Mouse (Mus musculus): ENCODE measurements around the gene Gabbr2. TPM values are rescaled to one million over a fixed set of nuclear protein-coding genes. Genes with fewer than 3 reads are reported as not detected.

The Gabbr2 gene
- polyA plus RNA-seq, 1 experiment from 2014 or later, result 0.17 TPM

GRCm38 (mm10) chr4:46953021-46953420 lies 38.7 kb downstream of the Gabbr2 start:
- no peaks in the 10 kb centered on the region for H3K27me3 ChIP-seq (replicated peaks; ENCODE audit: control insufficient read depth, insufficient read depth, low read length)
- WGBS, result 83% methylated on average over 7 of the region's 7 CpGs
- no peaks in the 10 kb centered on the region for H3K36me3 ChIP-seq (ENCODE audit: control insufficient read depth, insufficient read depth, low read length)
- H3K4me1 ChIP-seq (ENCODE audit: control insufficient read depth, insufficient read depth, low read length), result no peaks in the 10 kb centered on the region; the same call in 1 of the 2 replicates
- no peaks in the 10 kb centered on the region for H3K9me3 ChIP-seq (ENCODE audit: control insufficient read depth, low read length)
- H3K4me3 ChIP-seq (ENCODE audit: low read length), result no peak overlapping the region
- no peak overlapping the region for H3K27ac ChIP-seq (ENCODE audit: low read length)
- H3K9ac ChIP-seq (ENCODE audit: low read depth, low read length), result no peak overlapping the region
- no peak for ATAC-seq
- no peak overlapping the region for H3K4me2 ChIP-seq (ENCODE audit: low read depth, low read length)

- Histone ChIP-seq H3K27me3 (replicated peaks; ENCODE audit: control insufficient read depth, insufficient read depth, low read length) (no peaks in the 10 kb centered on the region), H3K27ac (ENCODE audit: low read length) (no peak overlapping the region), H3K4me1 (ENCODE audit: control insufficient read depth, insufficient read depth, low read length) (no peaks in the 10 kb centered on the region; the same call in 1 of the 2 replicates), H3K36me3 (ENCODE audit: control insufficient read depth, insufficient read depth, low read length) (no peaks in the 10 kb centered on the region), H3K9me3 (ENCODE audit: control insufficient read depth, low read length) (no peaks in the 10 kb centered on the region), H3K9ac (ENCODE audit: low read depth, low read length) (no peak overlapping the region), H3K4me3 (ENCODE audit: low read length) (no peak overlapping the region), H3K4me2 (ENCODE audit: low read depth, low read length) (no peak overlapping the region)
- 80% methylated on average over 4 of the region's 4 CpGs for WGBS
- ATAC-seq, result no peak
Observed at GRCm38 (mm10) chr4:46952562-46952961, 39.1 kb downstream of the Gabbr2 start.

GRCm38 (mm10) chr4:46934291-46934690 lies 57.4 kb downstream of the Gabbr2 start:
- no peaks in the 10 kb centered on the region for H3K36me3 ChIP-seq (ENCODE audit: control insufficient read depth, insufficient read depth, low read length)
- H3K9ac ChIP-seq (ENCODE audit: low read depth, low read length), result no peak overlapping the region
- H3K4me2 ChIP-seq (ENCODE audit: low read depth, low read length), result no peak overlapping the region
- ATAC-seq, result no peak
- no peak overlapping the region for H3K27ac ChIP-seq (ENCODE audit: low read length)
- no peaks in the 10 kb centered on the region for H3K4me1 ChIP-seq (ENCODE audit: control insufficient read depth, insufficient read depth, low read length)
- H3K9me3 ChIP-seq (ENCODE audit: control insufficient read depth, low read length), result no peaks in the 10 kb centered on the region
- H3K27me3 ChIP-seq (replicated peaks; ENCODE audit: control insufficient read depth, insufficient read depth, low read length), result no peaks in the 10 kb centered on the region
- WGBS, result 81% methylated on average over 3 of the region's 3 CpGs
- no peak overlapping the region for H3K4me3 ChIP-seq (ENCODE audit: low read length)

DNA sequence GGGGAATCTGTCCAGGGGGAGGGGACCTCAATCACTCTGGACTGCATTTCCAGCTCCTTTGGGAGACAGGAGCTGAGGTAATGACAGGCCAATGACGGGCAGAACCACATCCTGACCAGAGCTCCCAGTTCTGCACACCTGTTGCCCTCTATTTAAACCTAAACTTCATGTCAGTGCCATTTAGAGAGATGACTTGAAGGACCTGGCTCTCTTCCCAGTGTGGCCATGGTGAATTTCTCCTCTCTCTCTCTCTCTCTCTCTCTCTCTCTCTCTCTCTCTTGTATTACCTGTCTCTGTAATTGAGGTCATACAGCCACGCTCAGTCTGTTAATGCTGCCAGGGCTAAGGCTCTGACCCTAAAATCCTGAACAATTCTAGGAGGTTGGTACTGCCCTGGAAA lies 58.1 kb downstream of the Gabbr2 start:
- ATAC-seq, result no peak
- 63% methylated on average over 2 of the region's 2 CpGs for WGBS

GRCm38 (mm10) chr4:46931706-46932397 lies 59.8 kb downstream of the Gabbr2 start:
- 69% methylated on average over 9 of the region's 9 CpGs for WGBS
- Histone ChIP-seq H3K27me3 (replicated peaks; ENCODE audit: control insufficient read depth, insufficient read depth, low read length) (no peaks in the 10 kb centered on the region), H3K9me3 (ENCODE audit: control insufficient read depth, low read length) (no peaks in the 10 kb centered on the region), H3K9ac (ENCODE audit: low read depth, low read length) (no peak overlapping the region), H3K4me2 (ENCODE audit: low read depth, low read length) (no peak overlapping the region), H3K4me1 (ENCODE audit: control insufficient read depth, insufficient read depth, low read length) (no peaks in the 10 kb centered on the region), H3K36me3 (ENCODE audit: control insufficient read depth, insufficient read depth, low read length) (no peaks in the 10 kb centered on the region), H3K4me3 (ENCODE audit: low read length) (no peak overlapping the region), H3K27ac (ENCODE audit: low read length) (no peak overlapping the region)
- no peak for ATAC-seq

More for the DNA sequence above, 58.1 kb downstream of the Gabbr2 start:
- H3K4me3 ChIP-seq (ENCODE audit: low read length), result no peak overlapping the region
- H3K27me3 ChIP-seq (replicated peaks; ENCODE audit: control insufficient read depth, insufficient read depth, low read length), result no peaks in the 10 kb centered on the region
- no peaks in the 10 kb centered on the region for H3K36me3 ChIP-seq (ENCODE audit: control insufficient read depth, insufficient read depth, low read length)
- H3K4me1 ChIP-seq (ENCODE audit: control insufficient read depth, insufficient read depth, low read length), result no peaks in the 10 kb centered on the region
- no peak overlapping the region for H3K9ac ChIP-seq (ENCODE audit: low read depth, low read length)
- H3K4me2 ChIP-seq (ENCODE audit: low read depth, low read length), result no peak overlapping the region
- H3K27ac ChIP-seq (ENCODE audit: low read length), result no peak overlapping the region
- no peaks in the 10 kb centered on the region for H3K9me3 ChIP-seq (ENCODE audit: control insufficient read depth, low read length)

GRCm38 (mm10) chr4:46928112-46928511 lies 63.6 kb downstream of the Gabbr2 start:
- Histone ChIP-seq H3K4me2 (ENCODE audit: low read depth, low read length) (no peak overlapping the region), H3K27me3 (replicated peaks; ENCODE audit: control insufficient read depth, insufficient read depth, low read length) (no peaks in the 10 kb centered on the region), H3K27ac (ENCODE audit: low read length) (no peak overlapping the region), H3K9ac (ENCODE audit: low read depth, low read length) (no peak overlapping the region), H3K36me3 (ENCODE audit: control insufficient read depth, insufficient read depth, low read length) (no peaks in the 10 kb centered on the region), H3K4me3 (ENCODE audit: low read length) (no peak overlapping the region), H3K4me1 (ENCODE audit: control insufficient read depth, insufficient read depth, low read length) (no peaks in the 10 kb centered on the region), H3K9me3 (ENCODE audit: control insufficient read depth, low read length) (no peaks in the 10 kb centered on the region)
- 69% methylated on average over 3 of the region's 3 CpGs for WGBS
- no peak for ATAC-seq

GRCm38 (mm10) chr4:46919144-46919543 lies 72.5 kb downstream of the Gabbr2 start:
- no peak for ATAC-seq
- H3K9me3 ChIP-seq (ENCODE audit: control insufficient read depth, low read length), result no peaks in the 10 kb centered on the region
- no peak overlapping the region for H3K9ac ChIP-seq (ENCODE audit: low read depth, low read length)
- 53% methylated on average over 8 of the region's 8 CpGs for WGBS
- no peaks in the 10 kb centered on the region for H3K4me1 ChIP-seq (ENCODE audit: control insufficient read depth, insufficient read depth, low read length)
- no peaks in the 10 kb centered on the region for H3K36me3 ChIP-seq (ENCODE audit: control insufficient read depth, insufficient read depth, low read length)
- no peaks in the 10 kb centered on the region for H3K27me3 ChIP-seq (replicated peaks; ENCODE audit: control insufficient read depth, insufficient read depth, low read length)
- no peak overlapping the region for H3K4me3 ChIP-seq (ENCODE audit: low read length)
- no peak overlapping the region for H3K27ac ChIP-seq (ENCODE audit: low read length)
- no peak overlapping the region for H3K4me2 ChIP-seq (ENCODE audit: low read depth, low read length)

GRCm38 (mm10) chr4:46916786-46917185 lies 74.9 kb downstream of the Gabbr2 start:
- no peak for ATAC-seq
- no peaks in the 10 kb centered on the region for H3K27me3 ChIP-seq (replicated peaks; ENCODE audit: control insufficient read depth, insufficient read depth, low read length)
- no peaks in the 10 kb centered on the region for H3K9me3 ChIP-seq (ENCODE audit: control insufficient read depth, low read length)
- no peak overlapping the region for H3K4me2 ChIP-seq (ENCODE audit: low read depth, low read length)
- H3K4me3 ChIP-seq (ENCODE audit: low read length), result no peak overlapping the region
- 75% methylated on average over 6 of the region's 6 CpGs for WGBS
- H3K36me3 ChIP-seq (ENCODE audit: control insufficient read depth, insufficient read depth, low read length), result no peaks in the 10 kb centered on the region
- no peak overlapping the region for H3K9ac ChIP-seq (ENCODE audit: low read depth, low read length)
- no peaks in the 10 kb centered on the region for H3K4me1 ChIP-seq (ENCODE audit: control insufficient read depth, insufficient read depth, low read length)
- no peak overlapping the region for H3K27ac ChIP-seq (ENCODE audit: low read length)

DNA sequence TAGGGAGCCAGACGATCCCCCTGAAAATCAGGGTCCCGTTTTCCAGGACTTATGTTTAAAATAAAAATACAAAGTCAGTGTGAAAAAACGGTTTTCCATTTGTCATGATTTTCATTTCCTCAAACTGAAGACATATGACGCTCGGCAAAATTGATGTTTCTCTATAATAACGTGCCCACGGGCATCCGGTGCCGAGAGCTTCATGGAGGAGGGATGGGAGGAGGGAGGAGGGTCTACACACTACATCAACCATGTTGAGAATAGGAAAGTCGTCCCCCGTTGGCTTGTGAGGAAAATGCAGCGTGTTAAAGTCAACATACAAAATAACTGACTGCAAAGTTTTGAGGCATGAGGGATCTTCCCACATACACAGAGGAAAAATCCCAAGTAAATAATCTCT lies 75.7 kb downstream of the Gabbr2 start:
- no peaks in the 10 kb centered on the region for H3K36me3 ChIP-seq (ENCODE audit: control insufficient read depth, insufficient read depth, low read length)
- no peaks in the 10 kb centered on the region for H3K9me3 ChIP-seq (ENCODE audit: control insufficient read depth, low read length)
- H3K9ac ChIP-seq (ENCODE audit: low read depth, low read length), result no peak overlapping the region
- WGBS, result 79% methylated on average over 12 of the region's 12 CpGs
- no peaks in the 10 kb centered on the region for H3K27me3 ChIP-seq (replicated peaks; ENCODE audit: control insufficient read depth, insufficient read depth, low read length)
- H3K4me2 ChIP-seq (ENCODE audit: low read depth, low read length), result no peak overlapping the region
- no peak overlapping the region for H3K4me3 ChIP-seq (ENCODE audit: low read length)
- ATAC-seq, result no peak
- H3K4me1 ChIP-seq (ENCODE audit: control insufficient read depth, insufficient read depth, low read length), result no peaks in the 10 kb centered on the region
- H3K27ac ChIP-seq (ENCODE audit: low read length), result no peak overlapping the region

GRCm38 (mm10) chr4:46915476-46915875 lies 76.2 kb downstream of the Gabbr2 start:
- H3K36me3 ChIP-seq (ENCODE audit: control insufficient read depth, insufficient read depth, low read length), result no peaks in the 10 kb centered on the region
- H3K4me1 ChIP-seq (ENCODE audit: control insufficient read depth, insufficient read depth, low read length), result no peaks in the 10 kb centered on the region
- no peak overlapping the region for H3K4me3 ChIP-seq (ENCODE audit: low read length)
- no peaks in the 10 kb centered on the region for H3K27me3 ChIP-seq (replicated peaks; ENCODE audit: control insufficient read depth, insufficient read depth, low read length)
- ATAC-seq, result no peak
- no peaks in the 10 kb centered on the region for H3K9me3 ChIP-seq (ENCODE audit: control insufficient read depth, low read length)
- H3K27ac ChIP-seq (ENCODE audit: low read length), result no peak overlapping the region
- no peak overlapping the region for H3K4me2 ChIP-seq (ENCODE audit: low read depth, low read length)
- WGBS, result 87% methylated on average over 14 of the region's 14 CpGs
- no peak overlapping the region for H3K9ac ChIP-seq (ENCODE audit: low read depth, low read length)
